Mouse (Mus musculus): ENCODE measurements around the gene Hs6st3. TPM values are rescaled to one million over a fixed set of nuclear protein-coding genes. Genes with fewer than 3 reads are reported as not detected.

Hs6st3 gene
- polyA plus RNA-seq, 1 experiment: 0.44 TPM

DNA sequence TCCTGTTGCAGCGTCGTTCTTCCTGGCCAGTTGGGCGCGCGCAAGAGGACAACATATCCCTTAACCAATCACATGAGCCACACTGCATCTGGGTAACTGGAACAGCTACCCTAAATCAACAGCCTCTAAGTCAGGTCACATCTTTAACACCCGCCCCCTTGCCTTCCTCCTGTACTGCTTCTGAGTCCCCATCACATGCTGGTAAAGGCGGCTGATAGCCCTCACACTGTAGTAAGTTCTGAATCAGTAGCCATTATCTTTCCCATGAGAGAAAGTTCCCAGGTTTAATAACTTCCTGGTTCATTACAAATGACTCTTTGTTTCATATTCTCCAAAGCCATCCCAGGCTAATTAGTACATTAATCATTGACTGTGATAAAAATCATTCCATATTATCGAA lies 757.0 kb downstream of the Hs6st3 start:
- Histone ChIP-seq H3K4me3 (ENCODE audit: control insufficient read depth, low read depth, low read length) (no peak overlapping the region), H3K27ac (ENCODE audit: control insufficient read depth, insufficient read depth, low read depth, low read length) (no peak overlapping the region), H3K4me1 (ENCODE audit: control insufficient read depth, insufficient read depth, low read length) (no peaks in the 10 kb centered on the region), H3K27me3 (ENCODE audit: control insufficient read depth, insufficient read depth, low read length) (no peaks in the 10 kb centered on the region), H3K36me3 (ENCODE audit: control insufficient read depth, insufficient read depth, low read length) (no peaks in the 10 kb centered on the region)
- TF ChIP-seq POLR2A (IDR thresholded peaks at IDR 0.05; ENCODE audit: control insufficient read depth, low read depth, low read length): no peak
- TF ChIP-seq CTCF (IDR thresholded peaks at IDR 0.05; ENCODE audit: control insufficient read depth, insufficient read depth, insufficient replicate concordance, low read depth, low read length): no peak

DNA sequence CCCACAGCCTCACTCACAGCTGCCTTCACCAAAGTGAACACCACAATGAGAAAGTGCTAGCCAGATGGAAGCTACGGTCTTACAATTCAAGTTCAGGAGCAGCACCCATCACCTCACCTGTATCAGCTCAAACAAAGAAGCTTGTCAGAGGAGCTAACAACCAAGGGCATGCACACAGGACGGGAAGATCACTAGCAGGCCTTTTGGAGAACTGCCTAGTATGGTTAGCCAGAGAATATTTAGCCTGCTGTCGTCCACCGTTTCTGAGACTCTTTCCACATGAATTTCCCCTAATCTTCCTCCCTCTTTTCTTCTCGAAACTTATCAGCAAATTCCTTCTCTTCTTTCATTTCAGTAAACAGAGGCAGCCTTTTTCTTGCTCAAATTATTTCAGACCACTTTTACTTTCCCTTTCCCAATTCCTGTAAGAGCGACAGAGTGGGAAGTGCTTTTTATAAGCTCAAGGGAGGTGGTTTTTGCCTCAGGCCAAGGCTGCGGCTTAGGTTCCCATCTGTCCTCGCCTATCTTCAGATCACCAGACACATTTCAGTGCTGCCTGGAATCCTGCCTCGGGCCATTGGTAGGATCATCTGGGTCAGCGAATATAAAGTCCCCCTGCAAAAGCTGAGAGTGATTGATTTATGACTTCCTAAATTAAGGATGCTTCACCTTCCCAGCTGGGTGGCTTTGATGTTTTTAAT lies 757.8 kb downstream of the Hs6st3 start:
- no peak for TF ChIP-seq POLR2A (IDR thresholded peaks at IDR 0.05; ENCODE audit: control insufficient read depth, low read depth, low read length)
- TF ChIP-seq CTCF (IDR thresholded peaks at IDR 0.05; ENCODE audit: control insufficient read depth, insufficient read depth, insufficient replicate concordance, low read depth, low read length): no peak
- H3K27me3 ChIP-seq (ENCODE audit: control insufficient read depth, insufficient read depth, low read length): no peaks in the 10 kb centered on the region
- no peaks in the 10 kb centered on the region for H3K36me3 ChIP-seq (ENCODE audit: control insufficient read depth, insufficient read depth, low read length)
- no peaks in the 10 kb centered on the region for H3K4me1 ChIP-seq (ENCODE audit: control insufficient read depth, insufficient read depth, low read length)
- H3K27ac ChIP-seq (ENCODE audit: control insufficient read depth, insufficient read depth, low read depth, low read length): no peak overlapping the region
- no peak overlapping the region for H3K4me3 ChIP-seq (ENCODE audit: control insufficient read depth, low read depth, low read length)

DNA sequence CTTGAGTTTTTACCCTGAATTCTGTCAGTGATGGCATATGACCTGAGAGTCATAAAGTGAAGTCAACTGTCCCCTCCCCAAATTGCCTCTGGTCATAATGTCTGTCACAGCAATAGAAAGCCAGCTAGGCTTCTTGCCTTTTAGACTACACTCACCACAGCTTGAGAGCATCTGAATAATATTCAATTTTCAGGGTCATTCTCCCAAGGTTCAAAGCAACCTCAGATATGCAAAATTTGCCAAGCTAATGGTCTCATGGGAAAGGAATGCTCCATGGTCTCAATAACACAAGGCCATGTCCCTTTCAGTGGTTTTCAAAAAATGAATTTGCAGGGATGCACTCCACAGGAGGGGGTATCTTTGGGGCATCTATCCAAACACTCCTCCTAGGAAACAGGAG lies 764.3 kb downstream of the Hs6st3 start:
- Histone ChIP-seq H3K4me1 (ENCODE audit: control insufficient read depth, insufficient read depth, low read length) (no peaks in the 10 kb centered on the region), H3K36me3 (ENCODE audit: control insufficient read depth, insufficient read depth, low read length) (no peaks in the 10 kb centered on the region), H3K27ac (ENCODE audit: control insufficient read depth, insufficient read depth, low read depth, low read length) (no peak overlapping the region), H3K4me3 (ENCODE audit: control insufficient read depth, low read depth, low read length) (no peak overlapping the region), H3K27me3 (ENCODE audit: control insufficient read depth, insufficient read depth, low read length) (no peaks in the 10 kb centered on the region)
- TF ChIP-seq POLR2A (IDR thresholded peaks at IDR 0.05; ENCODE audit: control insufficient read depth, low read depth, low read length) (no peak), CTCF (IDR thresholded peaks at IDR 0.05; ENCODE audit: control insufficient read depth, insufficient read depth, insufficient replicate concordance, low read depth, low read length) (no peak)

DNA sequence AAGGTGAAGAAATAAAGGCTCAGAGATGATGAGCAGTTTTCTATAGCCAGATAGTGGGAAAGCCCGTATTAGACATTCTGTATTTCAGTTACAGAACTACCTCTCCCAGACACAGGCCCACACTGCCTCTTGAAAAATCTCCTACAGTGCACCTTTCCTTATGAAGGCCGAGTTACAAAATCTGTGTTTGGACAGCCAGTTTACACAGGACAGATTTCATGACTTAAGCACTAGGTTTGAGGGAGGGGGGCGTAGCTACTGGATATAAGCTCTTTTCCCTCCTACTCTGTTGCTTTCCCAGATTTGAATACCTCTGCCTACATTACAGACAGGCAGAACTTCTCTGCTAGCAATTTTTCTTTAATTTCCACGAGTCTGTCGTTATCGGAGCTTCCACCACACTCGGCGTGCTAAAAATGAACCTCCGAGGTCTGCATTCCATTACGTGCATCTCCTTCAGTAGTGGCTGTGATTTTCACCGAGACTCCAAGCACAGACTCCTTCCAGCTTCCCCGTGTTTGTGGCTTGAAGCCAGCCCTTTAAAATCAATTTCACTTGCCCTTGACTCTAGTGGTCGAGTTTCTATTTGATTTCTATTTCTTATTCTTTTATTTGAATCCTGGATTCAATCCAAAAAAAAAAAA lies 770.0 kb downstream of the Hs6st3 start:
- Histone ChIP-seq H3K27ac (ENCODE audit: control insufficient read depth, insufficient read depth, low read depth, low read length) (no peak overlapping the region), H3K4me1 (ENCODE audit: control insufficient read depth, insufficient read depth, low read length) (no peaks in the 10 kb centered on the region), H3K27me3 (ENCODE audit: control insufficient read depth, insufficient read depth, low read length) (no peaks in the 10 kb centered on the region), H3K4me3 (ENCODE audit: control insufficient read depth, low read depth, low read length) (no peak overlapping the region), H3K36me3 (ENCODE audit: control insufficient read depth, insufficient read depth, low read length) (no peaks in the 10 kb centered on the region)
- TF ChIP-seq POLR2A (IDR thresholded peaks at IDR 0.05; ENCODE audit: control insufficient read depth, low read depth, low read length): no peak
- no peak for TF ChIP-seq CTCF (IDR thresholded peaks at IDR 0.05; ENCODE audit: control insufficient read depth, insufficient read depth, insufficient replicate concordance, low read depth, low read length)

DNA sequence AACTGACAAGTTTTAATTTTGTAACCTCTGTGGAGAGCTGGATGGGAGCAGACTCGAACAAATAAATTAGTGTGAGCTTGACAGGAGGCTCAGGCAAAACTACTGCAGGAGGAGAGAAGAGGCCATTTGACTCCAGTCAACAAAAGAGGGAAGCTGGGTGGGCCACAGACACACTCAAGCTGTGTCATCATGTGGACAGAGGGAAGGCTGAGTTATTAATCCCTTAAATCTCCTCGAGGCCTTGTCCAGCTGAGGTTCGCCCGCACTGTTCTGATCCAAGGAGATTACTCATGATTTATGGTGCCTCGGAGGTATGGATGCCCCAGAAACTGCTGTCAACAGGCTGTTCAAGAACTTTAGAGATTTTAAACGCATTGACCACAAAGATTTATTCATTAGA lies 776.4 kb downstream of the Hs6st3 start:
- Histone ChIP-seq H3K4me3 (ENCODE audit: control insufficient read depth, low read depth, low read length) (no peak overlapping the region), H3K27me3 (ENCODE audit: control insufficient read depth, insufficient read depth, low read length) (no peaks in the 10 kb centered on the region), H3K36me3 (ENCODE audit: control insufficient read depth, insufficient read depth, low read length) (no peaks in the 10 kb centered on the region), H3K4me1 (ENCODE audit: control insufficient read depth, insufficient read depth, low read length) (no peaks in the 10 kb centered on the region), H3K27ac (ENCODE audit: control insufficient read depth, insufficient read depth, low read depth, low read length) (no peak overlapping the region)
- TF ChIP-seq POLR2A (IDR thresholded peaks at IDR 0.05; ENCODE audit: control insufficient read depth, low read depth, low read length): no peak
- TF ChIP-seq CTCF (IDR thresholded peaks at IDR 0.05; ENCODE audit: control insufficient read depth, insufficient read depth, insufficient replicate concordance, low read depth, low read length): no peak

DNA sequence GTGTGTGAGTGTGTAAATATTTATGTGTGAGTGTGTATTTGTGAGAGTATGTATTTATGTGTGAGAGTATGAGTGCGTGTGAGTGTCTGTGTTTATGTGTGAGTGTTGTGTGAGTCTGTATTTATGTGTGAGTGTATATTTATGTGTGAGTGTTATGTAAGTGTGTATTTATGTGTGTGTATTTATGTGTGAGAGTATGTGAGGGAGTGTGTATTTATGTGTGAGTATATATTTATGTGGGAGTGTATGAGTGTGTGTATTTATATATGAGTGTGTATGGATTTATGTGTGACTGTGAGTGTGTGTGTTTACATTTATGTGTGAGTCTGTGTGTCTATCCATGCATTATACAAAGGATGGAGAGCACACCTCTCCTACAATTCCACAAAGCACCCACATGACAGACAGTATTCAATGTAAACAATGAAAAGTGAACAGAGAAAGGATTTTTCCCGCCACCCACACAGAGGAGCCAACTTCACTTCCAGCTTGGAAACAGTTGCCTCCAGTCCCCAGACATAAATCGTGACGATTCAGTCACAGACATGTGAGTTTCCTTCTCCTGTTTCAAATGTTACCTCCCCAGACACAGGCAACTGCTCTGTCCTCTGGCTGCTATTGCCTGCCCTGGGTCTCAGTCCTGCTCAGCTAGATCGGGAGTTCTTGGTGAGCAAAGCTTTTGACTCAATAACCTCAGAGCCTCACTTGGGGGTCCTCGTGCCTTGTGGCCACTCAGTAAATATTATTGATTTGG lies 780.3 kb downstream of the Hs6st3 start:
- Histone ChIP-seq H3K4me3 (ENCODE audit: control insufficient read depth, low read depth, low read length) (no peak overlapping the region), H3K36me3 (ENCODE audit: control insufficient read depth, insufficient read depth, low read length) (no peaks in the 10 kb centered on the region), H3K27me3 (ENCODE audit: control insufficient read depth, insufficient read depth, low read length) (no peaks in the 10 kb centered on the region), H3K27ac (ENCODE audit: control insufficient read depth, insufficient read depth, low read depth, low read length) (no peak overlapping the region), H3K4me1 (ENCODE audit: control insufficient read depth, insufficient read depth, low read length) (no peaks in the 10 kb centered on the region)
- TF ChIP-seq POLR2A (IDR thresholded peaks at IDR 0.05; ENCODE audit: control insufficient read depth, low read depth, low read length) (no peak), CTCF (IDR thresholded peaks at IDR 0.05; ENCODE audit: control insufficient read depth, insufficient read depth, insufficient replicate concordance, low read depth, low read length) (no peak)

DNA sequence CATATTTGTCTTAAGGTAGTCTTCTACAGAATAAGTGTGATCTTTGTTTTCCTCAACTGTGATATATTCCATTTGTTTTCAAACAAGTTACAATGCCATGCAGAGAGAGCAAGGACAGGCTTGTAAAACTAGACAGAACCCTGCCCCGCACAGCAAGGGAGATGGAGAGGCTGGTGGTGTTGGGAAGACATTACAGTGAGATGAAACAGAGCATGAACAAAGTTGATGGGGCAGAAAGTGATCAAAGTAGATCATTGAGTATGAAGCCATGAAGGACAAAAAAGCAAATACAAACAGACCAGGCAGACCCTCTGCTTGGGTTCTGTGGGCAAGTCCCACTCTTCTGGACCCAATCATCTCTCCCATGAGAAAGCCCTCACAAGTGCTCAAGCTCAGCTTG lies 781.0 kb downstream of the Hs6st3 start:
- no peak for TF ChIP-seq CTCF (IDR thresholded peaks at IDR 0.05; ENCODE audit: control insufficient read depth, insufficient read depth, insufficient replicate concordance, low read depth, low read length)
- no peak for TF ChIP-seq POLR2A (IDR thresholded peaks at IDR 0.05; ENCODE audit: control insufficient read depth, low read depth, low read length)
- H3K27ac ChIP-seq (ENCODE audit: control insufficient read depth, insufficient read depth, low read depth, low read length): no peak overlapping the region
- no peaks in the 10 kb centered on the region for H3K4me1 ChIP-seq (ENCODE audit: control insufficient read depth, insufficient read depth, low read length)
- no peaks in the 10 kb centered on the region for H3K36me3 ChIP-seq (ENCODE audit: control insufficient read depth, insufficient read depth, low read length)
- H3K4me3 ChIP-seq (ENCODE audit: control insufficient read depth, low read depth, low read length): no peak overlapping the region
- H3K27me3 ChIP-seq (ENCODE audit: control insufficient read depth, insufficient read depth, low read length): no peaks in the 10 kb centered on the region

Other genes starting within 250 kb of the Hs6st3 start
- gene Dzip1, start 212.9 kb upstream of the Hs6st3 start, polyA plus RNA-seq (2012; rRNA removed): 72.9 and 82.4 TPM in 2 replicates
- 10.9 and 14.9 TPM in 2 replicates for gene Dnajc3, start 200.4 kb upstream of the Hs6st3 start, polyA plus RNA-seq (2012; rRNA removed)
- gene Uggt2, start 38.9 kb upstream of the Hs6st3 start, polyA plus RNA-seq (2012; rRNA removed): 13.7 and 18.9 TPM in 2 replicates